Mouse (Mus musculus) splenic B cell, adult 2 months (primary cell): ENCODE results near the gene S100a5.

ENCODE experiments used
- DNase-seq: peaks from one replicate; pipeline ENCODE4 v3.0.0-alpha.2; 2011; ENCODE audit warnings: low read depth, low spot score
- H3K27me3 ChIP-seq: 2 replicates; pipeline ENCODE4 v1.6.1; 2012; ENCODE audit warnings: mild to moderate bottlenecking, low read length, moderate library complexity, mixed read lengths; ENCODE audit not compliant: control insufficient read depth, poor library complexity, insufficient read depth, severe bottlenecking
- H3K36me3 ChIP-seq: 2 replicates; pipeline ENCODE4 v1.6.1; 2012; ENCODE audit warnings: mild to moderate bottlenecking, low read length, moderate library complexity, mixed read lengths; ENCODE audit not compliant: control insufficient read depth, poor library complexity, insufficient read depth, severe bottlenecking

The S100a5 gene

DNA sequence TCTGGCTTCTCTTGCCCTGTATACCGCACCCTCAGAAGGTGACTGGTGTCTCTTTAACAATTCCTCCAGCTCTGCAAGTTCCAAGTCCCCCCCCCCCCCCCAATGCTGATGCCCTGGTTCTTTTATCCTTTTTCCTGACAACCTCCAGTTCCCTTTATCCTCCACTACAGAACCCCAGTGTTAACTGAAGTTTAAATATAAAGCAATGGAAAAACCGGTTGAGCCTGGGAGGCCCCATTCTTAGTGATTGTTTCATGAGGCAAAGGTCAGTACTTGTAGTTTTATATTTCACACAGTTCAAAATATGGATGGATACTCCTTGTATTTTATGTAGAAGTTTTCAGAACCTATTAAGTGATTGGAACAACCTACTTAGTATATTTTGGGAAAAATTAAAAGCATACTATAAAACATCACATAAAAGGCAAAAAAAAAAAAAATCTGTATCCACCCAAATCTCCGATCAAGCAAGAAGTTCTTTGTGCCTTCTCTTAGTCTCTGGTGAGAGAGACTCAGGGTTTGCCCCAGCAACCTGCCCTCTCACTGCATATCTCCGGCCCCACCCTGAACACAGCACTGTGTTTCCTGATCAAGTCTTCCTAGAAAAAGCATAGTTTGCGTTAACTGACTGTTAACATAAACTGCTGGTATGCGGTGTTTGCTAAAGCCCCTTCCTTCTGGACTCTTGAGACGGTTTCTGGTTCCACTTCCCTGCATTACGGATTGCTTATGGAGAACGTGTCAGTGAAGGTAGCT lies 18.1 kb downstream of the S100a5 start:
- no peak for DNase-seq
- H3K27me3 ChIP-seq, result no peaks in the 10 kb centered on the region

DNA sequence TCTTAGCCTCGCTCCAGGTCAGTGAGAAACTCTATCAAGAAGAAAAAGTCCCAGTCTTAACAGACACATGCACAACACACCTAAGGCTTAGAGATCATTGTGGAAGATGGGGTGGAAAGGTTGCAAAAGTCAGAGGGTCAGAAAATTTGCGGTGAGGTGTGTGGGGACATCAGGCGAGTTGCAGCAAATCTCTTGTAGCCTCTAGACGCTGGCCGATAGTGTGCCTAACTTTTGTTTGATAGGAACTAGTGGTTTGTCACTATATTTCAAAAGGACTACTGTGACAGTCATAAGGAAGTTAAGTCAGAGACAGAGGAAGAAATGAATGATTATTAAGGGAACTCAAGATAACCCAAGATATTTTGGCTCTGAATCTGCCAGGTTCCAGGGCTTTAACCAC lies 19.0 kb downstream of the S100a5 start:
- DNase-seq, result no peak
- no peaks in the 10 kb centered on the region for H3K27me3 ChIP-seq

More for the DNA sequence above, 18.1 kb downstream of the S100a5 start:
- H3K36me3 ChIP-seq, result no peaks in the 10 kb centered on the region

GRCm38 (mm10) chr3:90627807-90628206 lies 19.5 kb downstream of the S100a5 start:
- peak; percentile 63 for DNase-seq
- Histone ChIP-seq H3K27me3 (no peaks in the 10 kb centered on the region), H3K36me3 (no peaks in the 10 kb centered on the region)

More for the DNA sequence above, 19.0 kb downstream of the S100a5 start:
- H3K36me3 ChIP-seq, result no peaks in the 10 kb centered on the region

GRCm38 (mm10) chr3:90629298-90629697 lies 21.0 kb downstream of the S100a5 start:
- H3K27me3 ChIP-seq, result no peaks in the 10 kb centered on the region
- DNase-seq, result no peak
- H3K36me3 ChIP-seq, result no peaks in the 10 kb centered on the region

GRCm38 (mm10) chr3:90631984-90632383 lies 23.7 kb downstream of the S100a5 start:
- DNase-seq, result no peak
- H3K27me3 ChIP-seq, result no peaks in the 10 kb centered on the region
- no peaks in the 10 kb centered on the region for H3K36me3 ChIP-seq

DNA sequence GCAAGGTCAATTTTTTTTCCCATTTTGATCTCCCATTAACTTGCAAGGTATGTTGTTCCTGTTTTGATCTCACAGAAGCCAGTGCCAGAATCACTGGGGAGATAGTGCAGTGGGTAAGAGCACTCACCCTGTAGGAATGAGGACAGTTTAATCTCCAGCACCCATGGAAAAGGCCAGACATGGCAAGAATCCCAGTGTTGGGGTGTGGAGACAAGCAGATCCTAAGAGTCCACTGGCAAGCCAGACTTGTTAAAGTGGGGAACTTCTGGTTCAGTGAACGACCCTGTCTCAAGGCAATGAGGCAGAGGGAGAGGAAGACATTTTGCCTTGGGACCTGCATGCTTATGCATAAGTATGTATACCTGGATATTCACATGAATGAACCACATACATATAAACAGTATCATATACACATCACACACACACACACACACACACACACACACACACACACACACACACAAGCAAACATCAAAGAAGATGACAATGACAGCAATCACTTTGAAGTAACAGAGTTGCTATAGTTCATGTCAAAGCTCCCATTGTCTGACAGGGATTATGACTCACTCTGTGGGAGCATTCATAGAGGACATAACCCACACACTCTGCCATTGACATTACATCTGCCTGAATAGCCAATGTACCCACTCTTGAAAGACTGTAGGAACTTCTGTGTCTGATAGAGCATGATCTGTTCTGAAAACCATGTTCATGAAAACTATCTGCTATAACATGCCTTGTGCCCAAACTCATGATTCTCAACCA lies 30.4 kb downstream of the S100a5 start:
- no peaks in the 10 kb centered on the region for H3K36me3 ChIP-seq
- no peak for DNase-seq
- no peaks in the 10 kb centered on the region for H3K27me3 ChIP-seq

GRCm38 (mm10) chr3:90639511-90640154 lies 31.3 kb downstream of the S100a5 start:
- H3K36me3 ChIP-seq, result no peaks in the 10 kb centered on the region
- no peaks in the 10 kb centered on the region for H3K27me3 ChIP-seq
- DNase-seq, result peak; percentile 75

- H3K36me3 ChIP-seq, result no peaks in the 10 kb centered on the region
- DNase-seq, result no peak
- no peaks in the 10 kb centered on the region for H3K27me3 ChIP-seq
These were observed 32.7 kb downstream of the S100a5 start for GRCm38 (mm10) chr3:90640981-90641380.

GRCm38 (mm10) chr3:90644220-90644619 lies 35.9 kb downstream of the S100a5 start:
- no peaks in the 10 kb centered on the region for H3K36me3 ChIP-seq
- no peaks in the 10 kb centered on the region; the same call in 1 of the 2 replicates for H3K27me3 ChIP-seq
- DNase-seq, result peak; percentile 69

GRCm38 (mm10) chr3:90647291-90647690 lies 39.0 kb downstream of the S100a5 start:
- no peaks in the 10 kb centered on the region; the same call in 1 of the 2 replicates for H3K27me3 ChIP-seq
- DNase-seq, result no peak
- H3K36me3 ChIP-seq, result no peaks in the 10 kb centered on the region

DNA sequence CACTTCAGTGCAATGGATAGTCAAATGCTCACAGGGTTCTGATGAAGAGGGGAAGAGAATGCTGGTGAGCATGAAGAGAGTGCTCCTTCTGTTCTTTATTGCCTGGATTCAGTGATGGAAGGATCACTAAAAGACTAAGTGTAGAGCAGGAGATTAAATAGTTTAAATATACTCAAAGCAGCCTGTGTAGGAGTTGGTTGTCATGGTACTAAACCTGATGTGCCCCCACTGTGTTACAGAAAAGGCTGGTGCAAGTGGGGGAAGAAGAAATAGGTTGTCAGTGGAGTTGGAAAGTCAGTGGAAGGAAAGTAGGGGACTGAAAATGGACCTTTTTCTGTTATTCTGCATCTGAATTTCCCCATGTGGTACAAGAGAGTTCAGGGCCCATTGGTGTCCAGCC lies 40.7 kb downstream of the S100a5 start:
- DNase-seq, result no peak
- Histone ChIP-seq H3K27me3 (no peaks in the 10 kb centered on the region; the same call in 1 of the 2 replicates), H3K36me3 (no peaks in the 10 kb centered on the region)

DNA sequence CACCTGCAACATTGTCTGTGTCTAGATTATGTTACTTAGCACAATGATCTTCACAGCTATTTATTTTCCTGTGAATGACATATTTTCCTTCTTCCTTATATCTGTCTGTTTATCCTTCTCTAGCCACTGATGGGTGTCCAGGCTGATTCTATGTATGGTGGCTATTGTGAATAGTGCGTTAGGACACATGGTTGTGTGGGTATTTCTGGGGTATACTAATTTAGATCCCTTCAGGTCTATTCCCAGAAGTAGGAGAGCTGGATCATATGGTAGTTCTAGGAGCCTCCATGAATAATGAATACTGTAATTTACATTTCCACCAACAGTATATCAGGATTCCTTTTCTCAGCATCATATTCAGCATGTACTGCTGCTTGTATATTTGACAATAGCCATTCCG lies 41.5 kb downstream of the S100a5 start:
- H3K27me3 ChIP-seq, result no peaks in the 10 kb centered on the region; the same call in 1 of the 2 replicates
- no peaks in the 10 kb centered on the region for H3K36me3 ChIP-seq
- DNase-seq, result no peak

GRCm38 (mm10) chr3:90652878-90653508 lies 44.7 kb downstream of the S100a5 start:
- DNase-seq, result peak; percentile 74

DNA sequence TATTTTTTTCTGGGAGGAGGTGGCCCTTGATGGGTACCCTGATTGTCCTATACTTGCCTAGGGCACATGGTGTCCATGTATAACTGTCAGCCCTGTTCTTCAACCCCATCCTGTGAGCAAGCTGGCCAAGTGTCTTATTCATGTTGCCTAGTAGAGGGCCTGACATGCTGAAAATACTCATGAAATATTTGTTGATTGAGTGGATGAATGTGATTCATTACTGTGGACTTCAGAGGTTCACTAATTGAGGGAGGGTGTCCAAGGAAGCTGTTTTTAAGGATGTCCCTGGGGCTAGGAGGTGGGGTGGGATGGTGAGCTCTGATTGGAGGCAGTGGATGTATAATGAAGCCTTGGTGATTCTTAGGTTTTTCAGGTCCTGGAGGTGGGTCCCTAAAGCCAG lies 45.4 kb downstream of the S100a5 start, which contains the start of gene S100a7a:
S100a7a (plus strand) TSS at position 301 of the 400 bp plus-strand sequence.
- Histone ChIP-seq H3K36me3 (no peaks in the 10 kb centered on the region), H3K27me3 (no peaks in the 10 kb centered on the region; the same call in 1 of the 2 replicates)
- DNase-seq, result no peak

More at GRCm38 (mm10) chr3:90652878-90653508, 44.7 kb downstream of the S100a5 start:
- Histone ChIP-seq H3K36me3 (no peaks in the 10 kb centered on the region), H3K27me3 (no peaks in the 10 kb centered on the region; the same call in 1 of the 2 replicates)
